Mouse (Mus musculus) liver (tissue): ENCODE data around the gene Rhoa.

Experiments
- DNase-seq: peaks from one replicate; pipeline ENCODE4 v3.0.0-alpha.2; 2020; ENCODE audit warnings: mixed read lengths

The Rhoa gene

GRCm38 (mm10) chr9:108341139-108341475 lies 35.2 kb downstream of the Rhoa start:
- DNase-seq: peak; percentile 11

DNA sequence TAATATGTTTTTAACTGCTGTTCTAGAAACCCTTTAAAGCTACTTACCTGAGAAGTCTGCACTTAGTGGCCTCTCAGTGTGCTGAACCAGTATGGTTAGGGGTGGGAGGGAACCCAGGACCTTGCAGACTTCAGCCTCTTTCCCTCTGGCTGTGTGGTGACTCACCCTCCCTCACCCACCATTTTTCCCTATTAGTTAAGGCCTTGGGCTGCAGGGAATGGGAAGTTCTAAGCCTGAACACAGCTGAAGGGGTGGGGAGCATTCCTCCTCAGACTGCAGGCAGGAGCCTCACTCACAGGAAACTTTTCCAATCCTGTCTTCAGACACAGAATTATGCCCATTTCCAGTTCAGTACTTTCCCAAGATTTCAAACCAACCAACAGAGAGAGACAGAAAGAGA lies 35.9 kb downstream of the Rhoa start:
- DNase-seq: peak; percentile 47

- peak; percentile 52 for DNase-seq
These were observed 36.4 kb downstream of the Rhoa start for GRCm38 (mm10) chr9:108342301-108342831.

- peak; percentile 42 for DNase-seq
These were observed 37.4 kb downstream of the Rhoa start for GRCm38 (mm10) chr9:108343331-108343730.

DNA sequence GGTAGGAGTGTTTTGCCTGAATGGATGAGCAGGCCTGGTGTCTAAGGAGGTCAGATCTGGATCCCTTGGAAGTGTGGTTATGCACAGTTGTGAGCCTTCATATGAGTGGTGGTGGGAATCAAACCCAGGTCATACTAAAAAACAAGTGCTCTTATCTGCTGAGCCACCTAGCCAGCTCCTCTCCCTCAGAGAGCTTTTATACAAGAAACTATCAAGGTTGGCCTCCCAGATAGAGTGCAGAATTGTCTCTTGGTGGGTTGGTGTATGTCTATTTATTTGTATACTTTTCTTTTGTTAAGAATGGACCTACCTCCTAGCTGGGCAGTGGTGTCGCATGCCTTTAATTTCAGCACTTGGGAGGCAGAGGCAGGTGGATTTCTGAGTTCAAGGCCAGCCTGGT lies 37.9 kb downstream of the Rhoa start:
- DNase-seq: peak; percentile 50

GRCm38 (mm10) chr9:108344471-108344870 lies 38.5 kb downstream of the Rhoa start:
- DNase-seq: no peak

DNA sequence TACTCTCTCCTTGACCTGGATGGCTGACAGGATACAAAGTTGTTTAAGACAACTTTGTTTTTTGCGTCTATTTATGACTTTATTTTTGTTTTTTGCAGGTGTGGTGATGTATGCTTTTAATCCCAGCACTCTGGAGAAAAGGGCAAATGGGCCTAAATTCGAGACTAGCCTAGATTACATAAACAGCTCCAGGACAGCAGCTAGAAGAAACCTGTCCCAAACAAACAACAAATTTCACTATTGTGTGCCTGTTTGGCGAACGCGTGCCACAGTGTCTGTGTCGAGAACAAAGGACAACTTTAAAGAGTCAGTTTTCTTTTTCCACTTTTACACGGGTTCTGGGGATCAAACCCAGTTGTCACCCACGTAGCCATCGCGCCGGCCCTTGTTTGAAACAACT lies 41.1 kb downstream of the Rhoa start:
- DNase-seq: no peak

GRCm38 (mm10) chr9:108347540-108348289 lies 41.8 kb downstream of the Rhoa start, which contains the start of gene Usp4:
TSS of gene Usp4 (plus strand) at chr9:108347853.
- peak; percentile 96 for DNase-seq

GRCm38 (mm10) chr9:108348290-108348680 lies 42.4 kb downstream of the Rhoa start:
- DNase-seq: no peak

- peak; percentile 44 for DNase-seq
These were observed 43.8 kb downstream of the Rhoa start for GRCm38 (mm10) chr9:108349727-108350126.

GRCm38 (mm10) chr9:108378234-108378633 lies 72.3 kb downstream of the Rhoa start:
- no peak for DNase-seq

DNA sequence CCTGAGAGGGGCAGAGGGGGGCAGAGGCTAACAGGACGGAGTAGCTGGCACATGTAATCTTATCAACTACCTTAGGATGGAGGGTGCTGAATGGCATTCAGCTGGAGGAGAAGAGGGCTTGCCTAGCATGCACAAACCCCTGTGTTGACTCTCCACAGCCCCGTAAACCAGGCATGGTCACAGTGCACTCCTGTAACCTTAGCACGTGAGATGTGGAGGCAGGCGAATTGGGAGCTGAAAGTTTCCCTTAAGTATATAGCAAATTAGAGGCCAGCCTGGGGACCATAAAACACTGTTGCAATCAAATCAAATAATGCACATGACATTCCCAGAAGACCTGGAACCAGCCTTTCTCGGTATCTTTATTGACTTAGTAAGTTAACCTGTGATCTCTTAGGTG lies 72.8 kb downstream of the Rhoa start:
- DNase-seq: no peak

DNA sequence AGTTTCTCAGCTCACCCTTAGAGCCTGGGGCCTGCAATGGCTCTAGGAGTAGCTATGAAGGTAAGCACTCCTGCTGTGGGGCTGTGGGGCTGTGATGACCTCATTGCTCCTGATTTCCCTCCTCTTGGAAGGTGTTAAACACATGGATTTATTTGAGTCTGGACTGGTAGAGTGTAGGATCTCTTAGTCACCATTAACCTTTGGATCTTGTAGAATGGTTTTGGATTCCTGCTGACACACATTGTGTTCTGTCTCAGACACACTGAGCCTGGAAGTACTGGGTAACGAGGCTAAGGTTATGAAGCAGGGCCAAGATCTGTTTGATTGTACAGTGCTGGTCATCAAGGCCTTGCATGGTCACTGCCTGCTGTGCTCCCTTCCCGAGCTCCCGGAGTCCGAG lies 73.4 kb downstream of the Rhoa start:
- DNase-seq: no peak

GRCm38 (mm10) chr9:108381382-108381781 lies 75.5 kb downstream of the Rhoa start:
- no peak for DNase-seq

DNA sequence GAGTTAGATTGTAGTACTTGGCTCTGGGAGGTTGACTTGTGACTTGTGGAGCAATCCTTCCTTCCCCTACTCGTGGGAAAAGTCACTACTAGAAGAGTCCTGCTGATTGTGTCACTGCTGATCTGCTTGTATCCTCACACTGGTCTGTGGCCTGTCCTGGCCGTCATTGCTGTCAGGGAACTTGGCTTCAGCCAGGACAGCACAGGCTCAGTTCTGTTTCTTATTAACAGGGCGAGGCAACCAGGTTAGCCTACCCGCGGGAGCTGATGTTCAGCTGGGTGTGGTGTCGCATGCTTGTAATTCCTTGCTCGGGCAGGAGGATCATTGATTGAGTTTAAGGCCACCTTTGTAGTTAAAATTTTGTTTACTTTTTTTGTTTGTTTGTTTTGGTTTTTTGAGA lies 79.1 kb downstream of the Rhoa start:
- no peak for DNase-seq

- no peak for DNase-seq
These were observed 80.9 kb downstream of the Rhoa start for GRCm38 (mm10) chr9:108386816-108387215.
